Mouse (Mus musculus) limb, embryonic 14.5 days (tissue): ENCODE measurements around the gene Spata32. TPM values are rescaled to one million over a fixed set of nuclear protein-coding genes. Genes with fewer than 3 reads are reported as not detected.

Experiments used
- ATAC-seq: fragments of 200-750 bp; cut with Nextera tagmentation; 2 replicates; pipeline ENCODE4 v1.8.0; 2017; ENCODE audit warnings: low read depth, moderate number of reproducible peaks, moderate TSS enrichment; ENCODE audit not compliant: low FRiP score
- DNase-seq: peaks from one replicate; pipeline ENCODE4 v3.0.0-alpha.2; 2015; ENCODE audit warnings: low spot score
- H3K27ac ChIP-seq: fragments of 300-500 bp; sonication (generic); replicated peaks from 2 replicates; pipeline ENCODE4 v1.5.1; 2014; ENCODE audit warnings: low read depth, mild to moderate bottlenecking, low read length, moderate library complexity, mixed read lengths
- H3K27me3 ChIP-seq: fragments of 300-500 bp; sonication (generic); 2 replicates; pipeline ENCODE4 v1.6.1; 2014; ENCODE audit warnings: low read length, mixed read lengths; ENCODE audit not compliant: control insufficient read depth, insufficient read depth
- H3K36me3 ChIP-seq: fragments of 300-500 bp; sonication (generic); 2 replicates; pipeline ENCODE4 v1.6.1; 2014; ENCODE audit warnings: mild to moderate bottlenecking, low read length, moderate library complexity, mixed read lengths; ENCODE audit not compliant: control insufficient read depth, insufficient read depth
- H3K4me1 ChIP-seq: fragments of 300-500 bp; sonication (generic); 2 replicates; pipeline ENCODE4 v1.6.1; 2014; ENCODE audit warnings: antibody characterized with exemption, low read length, mixed read lengths; ENCODE audit not compliant: control insufficient read depth, insufficient read depth
- H3K4me2 ChIP-seq: fragments of 300-500 bp; sonication (generic); replicated peaks from 2 replicates; pipeline ENCODE4 v1.6.1; 2014; ENCODE audit warnings: low read depth, mild to moderate bottlenecking, low read length, moderate library complexity; ENCODE audit not compliant: severe bottlenecking
- H3K4me3 ChIP-seq: fragments of 300-500 bp; sonication (generic); replicated peaks from 2 replicates; pipeline ENCODE4 v1.5.1; 2014; ENCODE audit warnings: low read length
- H3K9ac ChIP-seq: fragments of 300-500 bp; sonication (generic); 2 replicates; pipeline ENCODE4 v1.6.1; 2014; ENCODE audit warnings: mild to moderate bottlenecking, low read depth, low read length, moderate library complexity; ENCODE audit not compliant: severe bottlenecking
- H3K9me3 ChIP-seq: fragments of 300-500 bp; sonication (generic); 2 replicates; pipeline ENCODE4 v1.6.1; 2016; ENCODE audit warnings: low read length; ENCODE audit not compliant: control insufficient read depth
- POLR2A ChIP-seq: fragments of 200-500 bp; IDR thresholded peaks from 2 replicates; pipeline ENCODE4 v1.8.0; 2012; ENCODE audit warnings: inconsistent platforms, mild to moderate bottlenecking, moderate library complexity, borderline replicate concordance; ENCODE audit not compliant: insufficient read depth, insufficient read length; ENCODE audit errors: extremely low read depth
- WGBS: fragments of 180-500 bp; shearing (Covaris S2); extraction: QIAGEN DNeasy Blood & Tissue Kit; methylation state at CpG from one replicate; pipeline ENCODE4 v1.1.7; 2014; 5-methylcytosine and 5-hydroxymethylcytosine counted together
- polyA plus RNA-seq, 2 experiments: library from polyadenylated mRNA; depleted of rRNA in 1 of 2; stranded (reverse) in 1 of 2; unstranded in 1 of 2; fragments of >200 nt; fragmentation: Nextera tagmentation in 1 of 2; extraction: Ambion mirVana in 1 of 2; gene quantifications; 2 replicates each; pipeline versions ENCODE4 v1.2.1 to v1.2.3; 2012 to 2014

Spata32 gene
- polyA plus RNA-seq, 2 experiments = not detected

DNA sequence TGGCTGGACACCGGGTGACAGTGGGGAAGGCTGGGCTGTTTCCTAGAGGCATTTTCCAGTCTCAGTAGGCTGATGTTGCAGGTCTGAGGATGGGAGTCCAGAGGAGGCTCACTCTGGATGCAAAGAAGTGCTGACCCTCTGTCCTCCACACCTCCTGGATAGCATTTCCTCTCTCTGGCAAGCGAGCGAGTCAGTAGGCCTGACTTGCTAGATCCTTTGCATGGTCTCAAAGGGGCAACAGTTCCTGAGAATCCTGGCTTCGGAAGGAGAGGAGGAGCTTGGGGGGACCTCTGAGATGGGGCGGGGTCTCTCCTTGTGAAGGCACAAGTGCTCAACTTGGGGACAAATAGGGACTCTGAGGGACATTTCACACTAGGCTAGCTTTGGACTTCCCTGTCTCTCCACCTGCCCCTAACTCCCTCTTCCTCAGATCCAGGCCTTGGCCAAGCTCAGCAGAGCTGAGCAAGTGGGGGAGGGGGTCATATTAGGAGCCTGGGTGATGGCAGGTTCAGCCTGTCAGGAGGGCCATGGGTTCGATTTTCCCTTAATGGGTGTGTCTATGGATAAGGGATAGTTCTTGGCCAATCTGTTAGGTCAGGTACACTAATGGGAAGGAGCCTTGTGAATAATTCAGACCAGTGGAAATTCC lies 45.7 kb downstream of the Spata32 start:
- peaks cover 42% of the 10 kb centered on the region for H3K27me3 ChIP-seq
- no peak for ATAC-seq
- no peaks in the 10 kb centered on the region for H3K9me3 ChIP-seq

DNA sequence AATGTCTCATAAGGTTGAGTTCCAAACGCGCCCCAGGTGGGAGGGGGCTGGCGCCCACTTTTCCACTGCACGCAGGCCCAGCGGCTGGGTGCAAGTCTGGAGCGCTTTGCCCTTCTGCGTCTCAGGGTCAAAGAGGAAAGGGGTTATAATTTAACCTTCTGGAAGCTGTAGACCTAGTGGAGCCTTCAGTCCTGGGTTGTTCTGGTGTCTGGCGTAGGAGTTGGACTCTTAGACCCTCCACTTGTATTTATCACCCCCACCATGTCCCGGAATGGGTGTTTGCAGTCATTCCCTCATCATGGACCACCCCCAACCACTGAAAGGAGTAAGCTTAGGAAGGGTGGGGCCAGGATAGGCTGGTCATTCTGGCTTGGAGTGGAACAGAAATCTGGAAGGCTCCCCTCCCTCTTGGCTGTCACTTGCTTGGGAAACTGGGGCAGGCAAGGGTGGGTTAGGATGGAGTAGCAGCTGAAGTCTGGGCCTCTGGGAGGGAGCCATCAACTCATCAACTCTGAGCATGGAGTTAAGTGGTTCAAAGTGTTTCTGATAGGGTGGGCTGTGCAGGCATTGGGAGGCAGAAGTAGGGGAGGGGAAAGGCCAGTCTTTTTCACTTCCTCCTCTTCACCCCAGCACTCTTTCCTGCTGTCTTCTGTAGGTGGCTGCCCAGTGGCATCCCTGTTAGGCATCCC lies 46.4 kb downstream of the Spata32 start:
- Histone ChIP-seq H3K27ac (no peak overlapping the region), H3K9me3 (no peaks in the 10 kb centered on the region), H3K4me2 (peak overlapping the region; percentile 97; the same call in 1 of the 2 replicates), H3K4me3 (peak overlapping the region; percentile 56; the same call in 1 of the 2 replicates), H3K36me3 (no peaks in the 10 kb centered on the region), H3K9ac (no peak overlapping the region), H3K27me3 (peaks cover 42% of the 10 kb centered on the region), H3K4me1 (peaks cover 8% of the 10 kb centered on the region; the same call in 1 of the 2 replicates)
- ATAC-seq = no peak
- 56% methylated on average over 9 of the region's 9 CpGs for WGBS
- no peak for TF ChIP-seq POLR2A
- no peak for DNase-seq

More for the DNA sequence above, 45.7 kb downstream of the Spata32 start:
- H3K4me1 ChIP-seq = peaks cover 8% of the 10 kb centered on the region; the same call in 1 of the 2 replicates
- no peak overlapping the region for H3K27ac ChIP-seq
- DNase-seq = no peak
- 60% methylated on average over 6 of the region's 6 CpGs for WGBS
- no peak for TF ChIP-seq POLR2A
- H3K4me2 ChIP-seq = no peak overlapping the region
- no peaks in the 10 kb centered on the region for H3K36me3 ChIP-seq
- no peak overlapping the region for H3K9ac ChIP-seq
- no peak overlapping the region for H3K4me3 ChIP-seq

DNA sequence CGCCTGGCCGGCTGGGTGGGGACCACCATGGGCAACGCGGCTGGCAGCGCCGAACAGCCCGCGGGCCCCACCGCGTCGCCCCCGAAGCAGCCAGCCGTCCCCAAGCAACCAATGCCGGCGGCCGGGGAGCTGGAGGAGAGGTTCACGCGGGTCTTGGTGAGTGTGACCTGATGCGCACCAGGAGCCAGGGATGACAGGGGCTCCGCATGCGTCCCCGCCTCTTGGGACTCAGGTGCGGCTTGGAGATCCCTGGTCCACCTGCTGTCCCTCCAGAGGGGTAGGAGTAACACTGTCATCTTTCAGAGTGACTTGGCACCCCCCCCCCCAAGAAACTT lies 47.0 kb downstream of the Spata32 start:
- peak overlapping the region; percentile 55 for H3K9ac ChIP-seq
- H3K4me3 ChIP-seq = peak overlapping the region; percentile 56
- DNase-seq (no peak), ATAC-seq (no peak)
- H3K9me3 ChIP-seq = no peaks in the 10 kb centered on the region
- no peaks in the 10 kb centered on the region for H3K36me3 ChIP-seq
- peaks cover 8% of the 10 kb centered on the region; the same call in 1 of the 2 replicates for H3K4me1 ChIP-seq
- no peak overlapping the region for H3K27ac ChIP-seq
- peak overlapping the region; percentile 97 for H3K4me2 ChIP-seq
- peaks cover 42% of the 10 kb centered on the region for H3K27me3 ChIP-seq
- no peak for TF ChIP-seq POLR2A
- 6% methylated on average over 20 of the region's 23 CpGs for WGBS

DNA sequence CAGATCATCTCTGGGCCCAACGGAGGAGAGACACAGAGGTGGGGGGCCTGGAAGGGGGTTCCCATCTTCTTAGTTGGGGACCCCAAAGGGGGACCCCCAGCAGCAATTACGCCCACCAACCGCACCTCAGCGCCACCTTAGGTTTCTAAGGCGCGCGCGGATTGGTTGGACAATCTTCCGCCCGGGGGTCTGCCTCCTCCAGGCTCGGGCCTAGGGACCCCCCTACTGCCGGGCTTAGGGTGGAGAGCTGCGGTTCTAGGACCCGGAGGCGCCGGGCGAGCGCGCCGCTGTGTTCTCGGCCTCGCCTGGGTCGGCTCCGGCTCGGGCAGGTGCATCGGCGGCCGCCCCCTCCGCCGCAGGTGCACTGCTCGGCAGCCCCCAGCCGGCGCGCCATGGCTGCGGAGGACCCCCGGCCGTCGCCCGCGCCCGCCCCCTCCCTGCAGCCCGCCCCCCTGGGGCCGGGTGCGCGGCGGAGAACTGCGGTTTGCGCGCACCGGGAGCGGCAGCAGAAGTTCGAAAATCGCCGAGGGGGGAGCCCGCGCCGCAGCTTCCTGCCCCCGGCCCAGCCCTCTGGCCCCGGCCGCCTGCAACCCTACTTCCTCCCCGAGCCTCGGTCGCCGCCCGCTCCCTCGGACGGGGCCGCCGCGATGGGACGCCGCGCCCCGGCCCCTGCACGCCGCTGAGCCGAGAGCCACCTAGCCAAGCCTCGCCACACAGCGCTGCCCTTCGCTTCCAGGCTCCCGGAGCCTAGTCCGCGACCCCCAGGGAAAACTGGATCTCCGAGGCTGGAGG lies 47.5 kb downstream of the Spata32 start, which contains the start of gene Fmnl1:
TSS of gene Fmnl1 (plus strand) at position 614 of the 792 bp plus-strand sequence.
- no peak within 1 kb of the TSS for H3K27ac ChIP-seq
- peaks cover 42% of the 10 kb centered on the region for H3K27me3 ChIP-seq
- H3K4me1 ChIP-seq = peaks cover 8% of the 10 kb centered on the region; the same call in 1 of the 2 replicates
- no peak for ATAC-seq
- peak within 1 kb of the TSS; percentile 55 for H3K9ac ChIP-seq
- no peak for DNase-seq
- no peak for TF ChIP-seq POLR2A
- H3K4me2 ChIP-seq = peak within 1 kb of the TSS; percentile 97
- H3K4me3 ChIP-seq = peak within 1 kb of the TSS; percentile 56
- 1% methylated on average over 75 of the region's 84 CpGs for WGBS
- no peaks in the 10 kb centered on the region for H3K36me3 ChIP-seq
- H3K9me3 ChIP-seq = no peaks in the 10 kb centered on the region

DNA sequence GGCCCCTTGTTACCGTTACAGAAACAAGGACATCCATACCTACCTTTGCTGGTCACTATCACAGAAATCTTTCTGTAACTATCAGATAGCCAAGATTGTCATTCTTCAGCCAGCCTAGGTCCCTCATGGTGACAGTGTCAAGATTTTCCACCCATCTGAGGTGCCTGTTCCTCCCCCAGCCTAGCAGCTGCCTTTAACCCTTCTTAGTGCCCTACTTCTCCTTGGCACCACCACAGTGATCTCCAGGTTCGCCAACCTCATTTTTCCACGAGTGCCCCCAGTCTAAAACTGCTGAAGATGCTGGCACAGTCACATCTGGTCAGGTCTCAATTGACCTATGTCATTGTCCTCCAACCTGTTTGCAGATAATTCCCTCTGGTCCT lies 48.1 kb downstream of the Spata32 start:
- Histone ChIP-seq H3K4me1 (peaks cover 8% of the 10 kb centered on the region; the same call in 1 of the 2 replicates), H3K27ac (no peak overlapping the region), H3K4me2 (peak overlapping the region; percentile 97), H3K27me3 (peaks cover 42% of the 10 kb centered on the region), H3K36me3 (no peaks in the 10 kb centered on the region), H3K9ac (no peak overlapping the region), H3K9me3 (no peaks in the 10 kb centered on the region), H3K4me3 (peak overlapping the region; percentile 56)
- no peak for TF ChIP-seq POLR2A
- DNase-seq (no peak), ATAC-seq (no peak)
- 44% methylated on average over 3 of the region's 3 CpGs for WGBS
